Mouse (Mus musculus) liver, adult 2 months (tissue): ENCODE data around the gene Fzd2. TPM values are rescaled to one million over a fixed set of nuclear protein-coding genes. Genes with fewer than 3 reads are reported as not detected.

Experiments used
- DNase-seq: peaks from one replicate; pipeline ENCODE4 v3.0.0-alpha.2; 2011; ENCODE audit warnings: low read depth, low spot score; ENCODE audit errors: extremely low read depth
- H3K27ac ChIP-seq: fragments of 200-500 bp; replicated peaks from 2 replicates; pipeline ENCODE4 v1.5.1; 2012; ENCODE audit warnings: low read depth, mild to moderate bottlenecking, control low read depth, inconsistent platforms, low read length; ENCODE audit not compliant: insufficient read depth
- H3K27me3 ChIP-seq: fragments of 200-500 bp; 2 replicates; pipeline ENCODE4 v1.6.1; 2012; ENCODE audit warnings: mild to moderate bottlenecking, moderate library complexity, low read length, inconsistent platforms; ENCODE audit not compliant: control insufficient read depth, insufficient read depth
- H3K36me3 ChIP-seq: fragments of 200-500 bp; 2 replicates; pipeline ENCODE4 v1.6.1; 2012; ENCODE audit warnings: low read length, inconsistent platforms; ENCODE audit not compliant: control insufficient read depth, insufficient read depth
- H3K4me1 ChIP-seq: fragments of 200-500 bp; 2 replicates; pipeline ENCODE4 v1.6.1; 2011; ENCODE audit warnings: low read length; ENCODE audit not compliant: control insufficient read depth, insufficient read depth
- H3K4me3 ChIP-seq: fragments of 200-500 bp; 2 replicates; pipeline ENCODE4 v1.5.1; 2011; ENCODE audit warnings: low read depth, mild to moderate bottlenecking, control low read depth, low read length, moderate library complexity; ENCODE audit not compliant: insufficient read depth
- H3K79me2 ChIP-seq: fragments of 200-500 bp; 2 replicates; pipeline ENCODE4 v1.6.1; 2012; ENCODE audit warnings: inconsistent platforms, mild to moderate bottlenecking, low read length, moderate library complexity; ENCODE audit not compliant: control insufficient read depth, insufficient read depth
- H3K9ac ChIP-seq: fragments of 200-500 bp; 2 replicates; pipeline ENCODE4 v1.6.1; 2012; ENCODE audit warnings: low read depth, mild to moderate bottlenecking, control low read depth, inconsistent platforms, low read length
- CTCF ChIP-seq: fragments of 200-500 bp; IDR thresholded peaks from 2 replicates; pipeline ENCODE4 v1.5.1; 2011; ENCODE audit warnings: low read depth, low read length, control low read depth
- POLR2A ChIP-seq: fragments of 200-500 bp; IDR thresholded peaks from 2 replicates; pipeline ENCODE4 v1.6.1; 2011; ENCODE audit warnings: low read length, control low read depth; ENCODE audit not compliant: insufficient read depth; ENCODE audit errors: extremely low read depth
- WGBS: fragments of 180-500 bp; shearing (Covaris S2); methylation state at CpG from one replicate; pipeline ENCODE4 v1.1.7; 2018; 5-methylcytosine and 5-hydroxymethylcytosine counted together
- polyA plus RNA-seq: library from polyadenylated mRNA; depleted of rRNA; stranded (reverse); fragments of >200 nt; gene quantifications from 2 replicates; pipeline ENCODE4 v1.2.3, GENCODE M21; 2012
- total RNA-seq: library from RNA; depleted of rRNA; stranded (reverse); fragments of >200 nt; gene quantifications from 2 replicates; pipeline ENCODE4 v1.2.3, GENCODE M21; 2014

The Fzd2 gene
- total and polyA plus RNA-seq, 2 experiments: 0.09 to 0.24 TPM

GRCm38 (mm10) chr11:102609483-102609882, 5.3 kb downstream of the Fzd2 start:
- WGBS: 73% methylated on average over 8 of the region's 8 CpGs
- TF ChIP-seq CTCF (no peak), POLR2A (no peak)

GRCm38 (mm10) chr11:102610260-102610659, 6.1 kb downstream of the Fzd2 start:
- 57% methylated on average over 4 of the region's 4 CpGs for WGBS
- no peak for DNase-seq

More at GRCm38 (mm10) chr11:102609483-102609882, 5.3 kb downstream of the Fzd2 start:
- Histone ChIP-seq H3K27ac (no peak overlapping the region), H3K79me2 (no peaks in the 10 kb centered on the region; the same call in 1 of the 2 replicates), H3K4me1 (peaks cover 4% of the 10 kb centered on the region; the same call in 1 of the 2 replicates), H3K4me3 (no peak overlapping the region), H3K9ac (no peak overlapping the region), H3K36me3 (no peaks in the 10 kb centered on the region), H3K27me3 (peaks cover 19% of the 10 kb centered on the region)
- DNase-seq: no peak

GRCm38 (mm10) chr11:102610675-102611316, 6.6 kb downstream of the Fzd2 start:
- H3K27me3 ChIP-seq: peaks cover 6% of the 10 kb centered on the region
- H3K9ac ChIP-seq: no peak overlapping the region
- WGBS: 55% methylated on average over 9 of the region's 9 CpGs
- TF ChIP-seq POLR2A: no peak
- no peak overlapping the region for H3K27ac ChIP-seq
- no peak overlapping the region for H3K4me3 ChIP-seq
- no peaks in the 10 kb centered on the region for H3K4me1 ChIP-seq
- H3K36me3 ChIP-seq: no peaks in the 10 kb centered on the region
- H3K79me2 ChIP-seq: no peaks in the 10 kb centered on the region
- DNase-seq: no peak

More at GRCm38 (mm10) chr11:102610260-102610659, 6.1 kb downstream of the Fzd2 start:
- H3K9ac ChIP-seq: no peak overlapping the region
- H3K79me2 ChIP-seq: no peaks in the 10 kb centered on the region; the same call in 1 of the 2 replicates
- no peaks in the 10 kb centered on the region for H3K36me3 ChIP-seq
- no peak for TF ChIP-seq POLR2A
- TF ChIP-seq CTCF: no peak
- H3K27me3 ChIP-seq: peaks cover 11% of the 10 kb centered on the region
- no peak overlapping the region for H3K27ac ChIP-seq
- peaks cover 3% of the 10 kb centered on the region; the same call in 1 of the 2 replicates for H3K4me1 ChIP-seq
- no peak overlapping the region for H3K4me3 ChIP-seq

GRCm38 (mm10) chr11:102611317-102611705, 7.1 kb downstream of the Fzd2 start:
- Histone ChIP-seq H3K9ac (no peak overlapping the region), H3K79me2 (no peaks in the 10 kb centered on the region)

GRCm38 (mm10) chr11:102619449-102619848, 15.3 kb downstream of the Fzd2 start:
- Histone ChIP-seq H3K79me2 (no peaks in the 10 kb centered on the region), H3K4me3 (no peak overlapping the region), H3K9ac (no peak overlapping the region), H3K4me1 (no peaks in the 10 kb centered on the region), H3K27ac (no peak overlapping the region), H3K36me3 (no peaks in the 10 kb centered on the region), H3K27me3 (no peaks in the 10 kb centered on the region)
- no peak for DNase-seq
- 59% methylated on average over 2 of the region's 2 CpGs for WGBS
- no peak for TF ChIP-seq POLR2A
- no peak for TF ChIP-seq CTCF

More at GRCm38 (mm10) chr11:102611317-102611705, 7.1 kb downstream of the Fzd2 start:
- no peak for DNase-seq
- 0 out of 2 replicates have a peak, but pooled peaks cover 3% of the 10 kb centered on the region for H3K27me3 ChIP-seq
- whole genome bisulfite sequencing: 39% methylated on average over 6 of the region's 6 CpGs
- H3K27ac ChIP-seq: no peak overlapping the region
- no peaks in the 10 kb centered on the region for H3K36me3 ChIP-seq
- H3K4me1 ChIP-seq: no peaks in the 10 kb centered on the region
- no peak overlapping the region for H3K4me3 ChIP-seq
- TF ChIP-seq POLR2A (no peak), CTCF (no peak)
